Mouse (Mus musculus) megakaryocyte progenitor cell, adult 5-6 weeks (primary cell): ENCODE data around the gene Veph1. TPM values are rescaled to one million over a fixed set of nuclear protein-coding genes. Genes with fewer than 3 reads are reported as not detected.

ENCODE experiments used
- ATAC-seq: replicated peaks from 2 replicates; pipeline ENCODE4 v1.8.0; 2016; ENCODE audit warnings: mild to moderate bottlenecking, moderate TSS enrichment, inconsistent platforms; ENCODE audit not compliant: poor library complexity
- total RNA-seq, 2 experiments: library from RNA; stranded (forward) in 1 of 2; stranded (reverse) in 1 of 2; fragments of 157-497, 149-512 nt in 1 of 2; fragments of 200-1000 nt in 1 of 2; gene quantifications; 2 replicates each; pipeline versions ENCODE4 v1.2.3 to v1.2.4; 2015 to 2017

Gene Veph1
- total RNA-seq, 2 experiments from 2014 or later: not detected

DNA sequence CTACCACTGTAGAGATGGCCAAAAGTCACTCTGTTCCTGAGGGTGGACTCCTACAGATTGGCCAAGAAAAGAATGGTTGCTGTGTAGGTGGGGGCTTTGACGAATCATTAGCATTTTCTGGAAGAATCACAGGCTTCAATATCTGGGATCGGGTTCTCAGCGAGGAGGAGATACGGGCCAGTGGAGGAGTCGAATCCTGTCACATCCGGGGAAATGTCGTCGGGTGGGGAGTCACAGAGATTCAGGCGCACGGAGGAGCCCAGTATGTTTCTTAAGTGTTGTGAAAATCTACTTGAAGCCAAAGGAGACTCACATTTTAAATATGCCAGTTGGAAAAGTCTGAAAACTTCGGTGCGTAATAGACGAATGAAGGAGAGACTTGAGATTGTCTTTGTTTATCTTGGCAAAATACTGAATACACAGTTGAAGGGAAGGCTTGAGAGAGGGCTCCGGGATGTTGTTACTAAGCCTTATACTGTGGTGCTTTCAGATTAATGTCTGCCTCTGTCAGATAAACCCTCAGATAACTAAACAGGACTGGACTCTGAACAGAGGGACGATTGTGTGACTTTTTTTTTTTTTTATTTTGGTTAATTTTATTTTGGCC is 71.6 kb downstream of the Veph1 start:
- no peak for ATAC-seq

DNA sequence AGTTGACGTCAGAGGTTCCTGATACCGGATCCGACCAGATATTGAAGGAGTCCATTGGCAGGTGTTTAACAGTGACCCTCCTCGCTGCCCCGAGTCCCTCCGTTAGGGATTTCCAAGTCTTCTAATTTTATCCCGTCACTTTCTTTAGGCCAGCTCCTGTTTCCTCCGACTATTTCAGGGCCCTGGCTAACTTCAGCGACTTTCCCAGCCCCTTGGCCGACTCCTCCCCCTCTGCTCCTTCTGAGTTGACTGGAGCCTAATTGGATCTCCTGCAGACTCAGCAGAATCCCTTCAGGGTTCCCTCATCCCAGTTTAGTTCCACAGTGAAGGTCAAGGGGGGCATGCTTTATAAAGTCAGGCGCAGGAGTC is 75.4 kb downstream of the Veph1 start:
- no peak for ATAC-seq

DNA sequence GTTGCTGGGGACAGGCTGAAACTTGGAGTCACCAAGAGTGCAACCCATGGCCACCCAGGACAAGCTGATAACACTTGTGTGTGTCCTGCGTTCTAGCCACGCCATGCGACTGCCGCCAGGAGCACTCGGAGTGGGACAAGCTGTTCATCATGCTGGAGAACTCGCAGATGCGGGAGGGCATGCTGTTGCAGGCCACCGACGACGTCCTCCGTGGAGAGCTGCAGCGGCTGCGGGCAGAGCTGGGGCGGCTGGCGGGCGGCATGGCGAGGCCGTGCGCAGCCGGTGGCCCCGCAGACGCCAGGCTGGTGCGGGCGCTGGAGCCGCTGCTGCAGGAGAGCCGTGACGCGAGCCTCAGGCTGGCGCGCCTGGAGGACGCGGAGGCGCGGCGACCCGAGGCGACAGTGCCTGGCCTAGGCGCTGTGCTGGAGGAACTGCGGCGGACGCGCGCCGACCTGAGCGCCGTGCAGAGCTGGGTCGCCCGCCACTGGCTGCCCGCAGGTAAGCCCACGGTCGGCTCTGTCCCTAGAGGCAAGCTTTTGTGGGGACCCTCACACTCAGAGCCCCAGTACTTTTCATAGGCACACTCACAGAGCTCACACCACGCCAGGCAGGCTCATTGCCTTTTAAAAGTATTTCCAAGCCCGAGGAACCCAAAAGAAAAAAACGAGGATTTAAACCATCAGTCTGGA is 75.9 kb downstream of the Veph1 start:
- peak; percentile 83 for ATAC-seq

GRCm38 (mm10) chr3:66219655-66220191 is 76.9 kb downstream of the Veph1 start, which contains the start of gene Ptx3:
Gene Ptx3 (plus strand): TSS chr3:66219910.
- ATAC-seq: 0 out of 2 replicates have a peak, but pooled peaks have one; percentile 6

- no peak for ATAC-seq
Measured at GRCm38 (mm10) chr3:66215759-66216158, 80.9 kb downstream of the Veph1 start.

GRCm38 (mm10) chr3:66213524-66213923 is 83.1 kb downstream of the Veph1 start:
- ATAC-seq: peak; percentile 98

GRCm38 (mm10) chr3:66208836-66209573 is 87.6 kb downstream of the Veph1 start:
- no peak for ATAC-seq

DNA sequence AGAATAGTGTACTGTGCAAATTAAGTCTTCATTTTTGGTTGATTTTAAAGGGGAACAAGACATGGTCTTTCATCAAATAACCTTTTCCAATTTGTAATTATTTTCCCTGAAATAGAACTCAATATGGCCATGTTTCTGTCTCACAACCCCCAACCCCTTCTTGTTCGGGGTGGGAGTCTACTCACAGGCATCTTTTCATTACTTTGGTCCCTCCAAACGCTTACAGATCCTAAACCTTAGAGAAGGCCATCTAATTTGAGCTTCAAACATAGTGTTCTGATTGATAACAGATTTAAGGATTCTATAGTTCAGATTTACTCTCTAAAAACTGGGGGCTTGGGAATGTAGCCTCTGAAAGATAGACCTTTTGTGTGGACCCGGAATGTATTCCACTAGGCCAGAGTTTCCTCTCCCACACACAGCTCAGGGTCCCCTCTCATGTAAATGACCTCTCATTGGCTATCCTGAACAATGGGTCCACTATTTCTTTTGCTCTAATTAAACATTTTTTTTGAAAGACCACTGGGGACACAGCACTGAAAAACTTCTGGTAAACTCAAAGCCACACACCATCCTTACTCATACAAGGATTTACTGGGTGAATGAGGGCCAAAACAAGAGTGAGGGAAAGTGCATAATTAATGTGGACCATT is 102.6 kb downstream of the Veph1 start:
- ATAC-seq: no peak

DNA sequence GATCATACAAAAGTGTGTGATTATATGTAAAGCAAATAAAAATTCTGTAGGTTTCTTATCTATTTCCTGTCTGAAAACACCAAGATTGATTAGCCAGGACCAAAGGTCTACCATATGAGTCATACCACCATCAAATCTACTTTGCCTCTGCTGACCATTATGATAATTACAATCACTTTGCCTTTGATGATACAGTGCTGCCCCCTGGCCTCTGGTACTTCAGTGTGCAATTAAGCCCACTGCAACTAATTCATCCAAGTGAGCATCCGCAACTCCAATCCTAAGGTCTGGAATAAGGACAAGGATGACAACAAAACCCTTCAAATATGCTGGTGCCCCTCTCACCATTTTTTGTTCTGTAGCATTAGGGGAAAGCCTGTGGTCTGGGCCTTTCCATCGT is 117.0 kb downstream of the Veph1 start:
- ATAC-seq: no peak

- no peak for ATAC-seq
Measured at GRCm38 (mm10) chr3:66172907-66173306, 123.7 kb downstream of the Veph1 start.

DNA sequence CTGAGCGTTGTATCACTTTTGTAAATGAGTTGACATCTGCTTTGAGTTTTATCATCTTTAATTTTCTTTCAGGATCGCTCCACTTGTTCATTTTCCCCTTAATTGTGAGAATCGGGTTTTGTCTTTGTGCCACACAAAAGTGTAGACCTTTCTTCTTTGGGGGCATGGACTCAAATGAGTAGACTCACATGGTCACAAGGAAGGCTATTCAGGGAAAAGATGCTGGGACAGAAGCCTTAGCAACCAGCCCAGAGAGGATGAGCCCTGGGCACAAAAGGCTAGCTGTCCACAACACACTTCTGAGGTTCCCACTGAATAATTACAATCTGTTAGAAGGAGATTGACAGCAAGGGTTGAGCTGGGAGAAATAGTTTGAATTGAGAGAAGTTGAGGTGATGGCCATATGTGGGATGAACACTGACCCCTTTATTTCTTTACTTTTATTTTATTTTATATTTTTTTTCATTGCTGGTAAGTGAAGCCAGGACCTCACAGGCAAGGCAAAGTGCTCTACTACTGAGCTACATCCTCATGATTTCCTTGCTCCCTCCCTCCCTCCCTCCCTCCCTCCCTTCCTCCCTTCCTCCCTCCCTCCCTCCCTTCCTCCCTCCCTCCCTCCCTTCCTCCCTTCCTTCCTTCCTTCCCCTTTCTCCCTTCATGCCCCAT is 126.6 kb downstream of the Veph1 start:
- ATAC-seq: no peak

- ATAC-seq: no peak
Measured at GRCm38 (mm10) chr3:66166606-66167290, 129.9 kb downstream of the Veph1 start.

DNA sequence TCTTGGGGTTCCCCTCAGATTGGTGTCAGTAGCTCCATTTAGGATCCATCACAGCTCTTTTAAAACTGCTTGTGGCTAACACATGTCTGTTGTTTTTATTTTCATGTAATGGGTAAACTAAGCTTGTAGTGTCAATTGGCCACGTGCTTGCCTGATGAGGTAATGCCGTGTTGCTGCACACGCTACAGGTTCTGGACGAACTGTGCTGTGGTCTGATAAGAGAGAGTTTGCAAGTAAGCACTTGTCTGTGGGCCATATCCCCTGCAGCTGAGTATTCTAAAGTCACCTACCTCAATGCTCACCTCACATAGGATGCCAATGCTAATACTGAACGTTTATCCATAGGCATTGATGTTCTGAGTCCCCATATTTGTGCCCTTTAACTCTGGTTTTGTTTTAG is 131.6 kb downstream of the Veph1 start:
- ATAC-seq: no peak

DNA sequence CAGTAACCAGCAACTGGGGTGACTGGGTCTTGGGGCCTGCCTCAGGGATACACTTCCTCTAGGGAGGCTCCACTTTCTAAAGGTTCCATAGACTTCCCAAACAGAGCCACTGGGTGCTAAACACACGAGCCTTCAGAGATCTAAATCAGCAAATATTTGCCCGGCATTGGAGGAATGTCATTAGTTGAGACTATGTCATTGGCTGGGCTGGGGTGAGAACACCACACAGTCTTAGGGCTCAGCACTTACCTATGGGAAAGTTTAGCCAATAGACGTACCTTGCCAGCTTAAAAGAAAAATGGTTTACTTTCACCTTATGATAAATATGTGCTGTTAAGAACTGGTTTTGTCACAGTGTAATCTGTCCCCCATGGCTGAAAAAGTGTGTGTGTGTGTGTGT is 132.1 kb downstream of the Veph1 start:
- ATAC-seq: no peak

GRCm38 (mm10) chr3:66162612-66163011 is 134.0 kb downstream of the Veph1 start:
- no peak for ATAC-seq

GRCm38 (mm10) chr3:66157947-66158346 is 138.7 kb downstream of the Veph1 start:
- no peak for ATAC-seq

DNA sequence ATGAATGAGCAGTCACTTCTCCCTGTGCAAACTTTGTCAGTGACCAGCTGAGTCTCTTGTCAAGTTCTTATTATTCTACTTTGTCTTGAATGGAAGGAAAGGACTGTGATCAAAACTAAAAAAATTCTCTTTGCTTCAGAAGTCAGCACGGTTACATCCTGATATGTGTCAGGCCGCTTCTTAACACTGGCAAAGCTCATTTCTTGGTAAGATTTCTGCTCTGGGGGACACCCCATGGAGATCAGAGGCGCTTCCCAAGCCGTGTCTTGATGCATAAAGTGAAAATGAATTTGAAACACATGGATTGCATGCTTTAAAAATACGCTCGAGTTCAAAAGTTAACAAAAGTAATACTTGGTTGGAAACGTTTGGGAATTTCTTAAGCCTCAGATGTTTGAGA is 159.0 kb downstream of the Veph1 start:
- ATAC-seq: no peak

DNA sequence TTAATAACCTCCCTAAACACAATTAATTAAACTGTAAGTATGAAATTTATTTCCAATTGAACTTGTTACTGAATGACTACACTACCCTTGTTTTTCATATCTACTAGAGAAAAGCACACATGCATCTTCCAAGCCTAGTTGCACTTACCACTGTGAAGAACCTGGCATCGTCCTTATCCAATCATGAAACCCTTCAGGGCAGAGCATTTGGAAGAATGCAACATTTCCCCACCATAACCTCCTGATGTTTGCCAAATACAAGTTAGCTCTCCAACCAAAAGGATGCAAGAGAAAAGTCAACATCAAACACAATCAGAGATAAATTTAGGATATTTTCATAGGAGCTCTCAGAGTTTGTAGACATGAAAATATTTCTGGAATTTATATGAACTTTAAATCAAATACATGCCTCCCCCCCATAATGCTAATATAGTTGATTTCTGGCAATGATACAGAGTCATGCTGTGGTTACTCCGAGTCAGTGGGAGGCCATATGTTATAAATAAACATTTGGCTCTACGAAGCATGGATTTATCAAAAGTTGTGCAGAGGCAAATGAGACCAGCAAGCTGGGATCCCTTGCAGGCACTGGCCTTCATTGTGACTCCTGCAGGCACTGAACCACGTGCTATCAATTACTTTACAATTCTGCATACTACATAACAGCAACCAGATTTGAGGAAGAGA is 165.2 kb downstream of the Veph1 start:
- no peak for ATAC-seq

GRCm38 (mm10) chr3:66129689-66130088 is 166.9 kb downstream of the Veph1 start:
- ATAC-seq: peak; percentile 80

GRCm38 (mm10) chr3:66105493-66105892 is 191.1 kb downstream of the Veph1 start:
- no peak for ATAC-seq
